Mouse (Mus musculus): ENCODE data around the gene Ldlrad3. TPM values are rescaled to one million over a fixed set of nuclear protein-coding genes. Genes with fewer than 3 reads are reported as not detected.

The Ldlrad3 gene
- polyA plus RNA-seq, 1 experiment from 2014 or later, result 18.1 TPM

GRCm38 (mm10) chr2:102153516-102153915 lies 32.7 kb downstream of the Ldlrad3 start:
- DNase-seq (ENCODE audit: low spot score) (no peak), ATAC-seq (no peak)
- no peak overlapping the region for H3K4me3 ChIP-seq (ENCODE audit: low read depth, low read length)
- peaks cover 4% of the 10 kb centered on the region; the same call in 1 of the 2 replicates for H3K4me1 ChIP-seq (ENCODE audit: control insufficient read depth, insufficient read depth, low read length)
- no peaks in the 10 kb centered on the region for H3K27me3 ChIP-seq (replicated peaks; ENCODE audit: control insufficient read depth, insufficient read depth, low read length)
- no peak overlapping the region for H3K27ac ChIP-seq (ENCODE audit: low read depth, low read length)
- no peaks in the 10 kb centered on the region for H3K9me3 ChIP-seq (replicated peaks; ENCODE audit: control insufficient read depth, low read length)
- no peak overlapping the region for H3K9ac ChIP-seq (ENCODE audit: low read length)
- H3K36me3 ChIP-seq (ENCODE audit: control insufficient read depth, insufficient read depth, low read length), result no peaks in the 10 kb centered on the region
- no peak overlapping the region for H3K4me2 ChIP-seq (ENCODE audit: low read length)
- whole genome bisulfite sequencing, result 87% methylated on average over 4 of the region's 4 CpGs

GRCm38 (mm10) chr2:102152851-102153250 lies 33.3 kb downstream of the Ldlrad3 start:
- WGBS, result 90% methylated on average over 5 of the region's 5 CpGs
- DNase-seq (ENCODE audit: low spot score) (no peak), ATAC-seq (no peak)
- H3K9ac ChIP-seq (ENCODE audit: low read length), result no peak overlapping the region
- peaks cover 4% of the 10 kb centered on the region for H3K4me1 ChIP-seq (ENCODE audit: control insufficient read depth, insufficient read depth, low read length)
- H3K4me2 ChIP-seq (ENCODE audit: low read length), result no peak overlapping the region
- no peaks in the 10 kb centered on the region for H3K27me3 ChIP-seq (replicated peaks; ENCODE audit: control insufficient read depth, insufficient read depth, low read length)
- no peaks in the 10 kb centered on the region for H3K9me3 ChIP-seq (replicated peaks; ENCODE audit: control insufficient read depth, low read length)
- no peak overlapping the region for H3K4me3 ChIP-seq (ENCODE audit: low read depth, low read length)
- no peaks in the 10 kb centered on the region for H3K36me3 ChIP-seq (ENCODE audit: control insufficient read depth, insufficient read depth, low read length)
- no peak overlapping the region for H3K27ac ChIP-seq (ENCODE audit: low read depth, low read length)

GRCm38 (mm10) chr2:102149058-102149457 lies 37.1 kb downstream of the Ldlrad3 start:
- WGBS, result 93% methylated on average over 2 of the region's 2 CpGs
- no peak for DNase-seq (ENCODE audit: low spot score)
- ATAC-seq, result no peak
- no peak overlapping the region for H3K4me2 ChIP-seq (ENCODE audit: low read length)
- no peak overlapping the region for H3K27ac ChIP-seq (ENCODE audit: low read depth, low read length)
- peaks cover 4% of the 10 kb centered on the region for H3K4me1 ChIP-seq (ENCODE audit: control insufficient read depth, insufficient read depth, low read length)
- H3K36me3 ChIP-seq (ENCODE audit: control insufficient read depth, insufficient read depth, low read length), result no peaks in the 10 kb centered on the region
- no peaks in the 10 kb centered on the region for H3K27me3 ChIP-seq (replicated peaks; ENCODE audit: control insufficient read depth, insufficient read depth, low read length)
- H3K9ac ChIP-seq (ENCODE audit: low read length), result no peak overlapping the region
- H3K4me3 ChIP-seq (ENCODE audit: low read depth, low read length), result no peak overlapping the region
- H3K9me3 ChIP-seq (replicated peaks; ENCODE audit: control insufficient read depth, low read length), result no peaks in the 10 kb centered on the region

GRCm38 (mm10) chr2:102148093-102148492 lies 38.1 kb downstream of the Ldlrad3 start:
- H3K9me3 ChIP-seq (replicated peaks; ENCODE audit: control insufficient read depth, low read length), result no peaks in the 10 kb centered on the region
- ATAC-seq (no peak), DNase-seq (ENCODE audit: low spot score) (no peak)
- no peak overlapping the region for H3K4me2 ChIP-seq (ENCODE audit: low read length)
- H3K36me3 ChIP-seq (ENCODE audit: control insufficient read depth, insufficient read depth, low read length), result no peaks in the 10 kb centered on the region
- no peak overlapping the region for H3K27ac ChIP-seq (ENCODE audit: low read depth, low read length)
- H3K27me3 ChIP-seq (replicated peaks; ENCODE audit: control insufficient read depth, insufficient read depth, low read length), result no peaks in the 10 kb centered on the region
- no peak overlapping the region for H3K9ac ChIP-seq (ENCODE audit: low read length)
- H3K4me3 ChIP-seq (ENCODE audit: low read depth, low read length), result no peak overlapping the region
- WGBS, result 45% methylated on average over 6 of the region's 6 CpGs
- H3K4me1 ChIP-seq (ENCODE audit: control insufficient read depth, insufficient read depth, low read length), result peaks cover 4% of the 10 kb centered on the region

- DNase-seq (ENCODE audit: low spot score) (no peak), ATAC-seq (no peak)
- Histone ChIP-seq H3K4me1 (ENCODE audit: control insufficient read depth, insufficient read depth, low read length) (peaks cover 7% of the 10 kb centered on the region), H3K4me3 (ENCODE audit: low read depth, low read length) (no peak overlapping the region), H3K4me2 (ENCODE audit: low read length) (no peak overlapping the region), H3K27ac (ENCODE audit: low read depth, low read length) (no peak overlapping the region), H3K27me3 (replicated peaks; ENCODE audit: control insufficient read depth, insufficient read depth, low read length) (no peaks in the 10 kb centered on the region), H3K36me3 (ENCODE audit: control insufficient read depth, insufficient read depth, low read length) (no peaks in the 10 kb centered on the region), H3K9ac (ENCODE audit: low read length) (no peak overlapping the region), H3K9me3 (replicated peaks; ENCODE audit: control insufficient read depth, low read length) (no peaks in the 10 kb centered on the region)
- 80% methylated on average over 4 of the region's 4 CpGs for WGBS
Observed at GRCm38 (mm10) chr2:102147561-102147960, 38.6 kb downstream of the Ldlrad3 start.

GRCm38 (mm10) chr2:102146386-102146785 lies 39.8 kb downstream of the Ldlrad3 start:
- Histone ChIP-seq H3K4me1 (ENCODE audit: control insufficient read depth, insufficient read depth, low read length) (peaks cover 9% of the 10 kb centered on the region), H3K9ac (ENCODE audit: low read length) (no peak overlapping the region), H3K9me3 (replicated peaks; ENCODE audit: control insufficient read depth, low read length) (no peaks in the 10 kb centered on the region), H3K4me2 (ENCODE audit: low read length) (no peak overlapping the region), H3K27me3 (replicated peaks; ENCODE audit: control insufficient read depth, insufficient read depth, low read length) (no peaks in the 10 kb centered on the region), H3K27ac (ENCODE audit: low read depth, low read length) (no peak overlapping the region), H3K4me3 (ENCODE audit: low read depth, low read length) (no peak overlapping the region), H3K36me3 (ENCODE audit: control insufficient read depth, insufficient read depth, low read length) (no peaks in the 10 kb centered on the region)
- 92% methylated on average over 8 of the region's 8 CpGs for WGBS
- DNase-seq (ENCODE audit: low spot score), result no peak
- no peak for ATAC-seq

- Histone ChIP-seq H3K27ac (ENCODE audit: low read depth, low read length) (no peak overlapping the region), H3K4me1 (ENCODE audit: control insufficient read depth, insufficient read depth, low read length) (peaks cover 9% of the 10 kb centered on the region), H3K9me3 (replicated peaks; ENCODE audit: control insufficient read depth, low read length) (no peaks in the 10 kb centered on the region), H3K4me3 (ENCODE audit: low read depth, low read length) (no peak overlapping the region), H3K36me3 (ENCODE audit: control insufficient read depth, insufficient read depth, low read length) (no peaks in the 10 kb centered on the region), H3K27me3 (replicated peaks; ENCODE audit: control insufficient read depth, insufficient read depth, low read length) (no peaks in the 10 kb centered on the region), H3K9ac (ENCODE audit: low read length) (no peak overlapping the region), H3K4me2 (ENCODE audit: low read length) (no peak overlapping the region)
- 97% methylated on average over 3 of the region's 3 CpGs for WGBS
- DNase-seq (ENCODE audit: low spot score) (no peak), ATAC-seq (no peak)
Observed at GRCm38 (mm10) chr2:102145036-102145435, 41.1 kb downstream of the Ldlrad3 start.

- H3K9ac ChIP-seq (ENCODE audit: low read length), result no peak overlapping the region
- no peaks in the 10 kb centered on the region for H3K27me3 ChIP-seq (replicated peaks; ENCODE audit: control insufficient read depth, insufficient read depth, low read length)
- ATAC-seq (no peak), DNase-seq (ENCODE audit: low spot score) (no peak)
- WGBS, result 91% methylated on average over 1 of the region's 1 CpGs
- peaks cover 9% of the 10 kb centered on the region for H3K4me1 ChIP-seq (ENCODE audit: control insufficient read depth, insufficient read depth, low read length)
- H3K36me3 ChIP-seq (ENCODE audit: control insufficient read depth, insufficient read depth, low read length), result no peaks in the 10 kb centered on the region
- no peak overlapping the region for H3K4me3 ChIP-seq (ENCODE audit: low read depth, low read length)
- no peaks in the 10 kb centered on the region for H3K9me3 ChIP-seq (replicated peaks; ENCODE audit: control insufficient read depth, low read length)
- H3K4me2 ChIP-seq (ENCODE audit: low read length), result no peak overlapping the region
- no peak overlapping the region for H3K27ac ChIP-seq (ENCODE audit: low read depth, low read length)
Observed at GRCm38 (mm10) chr2:102144311-102144710, 41.9 kb downstream of the Ldlrad3 start.

GRCm38 (mm10) chr2:102142654-102143271 lies 43.4 kb downstream of the Ldlrad3 start:
- H3K4me3 ChIP-seq (ENCODE audit: low read depth, low read length), result no peak overlapping the region
- WGBS, result 47% methylated on average over 14 of the region's 14 CpGs
- H3K9ac ChIP-seq (ENCODE audit: low read length), result no peak overlapping the region
- H3K36me3 ChIP-seq (ENCODE audit: control insufficient read depth, insufficient read depth, low read length), result no peaks in the 10 kb centered on the region
- H3K27me3 ChIP-seq (replicated peaks; ENCODE audit: control insufficient read depth, insufficient read depth, low read length), result no peaks in the 10 kb centered on the region
- ATAC-seq (no peak), DNase-seq (ENCODE audit: low spot score) (no peak)
- no peaks in the 10 kb centered on the region for H3K9me3 ChIP-seq (replicated peaks; ENCODE audit: control insufficient read depth, low read length)
- peaks cover 14% of the 10 kb centered on the region for H3K4me1 ChIP-seq (ENCODE audit: control insufficient read depth, insufficient read depth, low read length)
- H3K4me2 ChIP-seq (ENCODE audit: low read length), result no peak overlapping the region
- peak overlapping the region; percentile 11; the same call in 1 of the 2 replicates for H3K27ac ChIP-seq (ENCODE audit: low read depth, low read length)
